Mouse (Mus musculus) adrenal gland (tissue): ENCODE results near the gene Glyr1.

Source experiments
- intact Hi-C: fragments of 180-260 bp; cut with DNase I; formaldehyde crosslinking; loops from one replicate; pipeline ENCODE4 v1.15.1; 2025
- long read RNA-seq, 2 experiments: library from polyadenylated mRNA; unstranded; transcript quantifications; one replicate each; pipeline ENCODE4 v2.0.0; 2020; ENCODE audit warnings: borderline replicate concordance in 1 of 2; ENCODE audit not compliant: insufficient replicate concordance in 1 of 2

The Glyr1 gene
- long read RNA-seq, experiment 1, transcript Glyr1-201 (16 exons, 3,280 nt), result minor isoform, 11 of 68 reads
- long read RNA-seq, experiment 1, transcript Glyr1-202 (16 exons, 3,292 nt), result major isoform, 29 of 68 reads
- long read RNA-seq, experiment 1, partial matches to known transcripts, result 7 of 68 reads
- long read RNA-seq, experiment 1, other reads (novel, unspliced or antisense), result 21 of 68 reads
- long read RNA-seq, experiment 2, transcript Glyr1-202 (16 exons, 3,292 nt), result major isoform, 24 of 49 reads
- long read RNA-seq, experiment 2, partial matches to known transcripts, result 8 of 49 reads
- long read RNA-seq, experiment 2, other reads (novel, unspliced or antisense), result 14 of 49 reads

- intact Hi-C loops, result no loop called here
These were observed at the start of gene Glyr1, which contains the start of gene Ubn1 for GRCm38 (mm10) chr16:5049774-5050234. TSS of gene Glyr1 (minus strand) at chr16:5049863. TSS of gene Ubn1 (plus strand) at chr16:5050057.

DNA sequence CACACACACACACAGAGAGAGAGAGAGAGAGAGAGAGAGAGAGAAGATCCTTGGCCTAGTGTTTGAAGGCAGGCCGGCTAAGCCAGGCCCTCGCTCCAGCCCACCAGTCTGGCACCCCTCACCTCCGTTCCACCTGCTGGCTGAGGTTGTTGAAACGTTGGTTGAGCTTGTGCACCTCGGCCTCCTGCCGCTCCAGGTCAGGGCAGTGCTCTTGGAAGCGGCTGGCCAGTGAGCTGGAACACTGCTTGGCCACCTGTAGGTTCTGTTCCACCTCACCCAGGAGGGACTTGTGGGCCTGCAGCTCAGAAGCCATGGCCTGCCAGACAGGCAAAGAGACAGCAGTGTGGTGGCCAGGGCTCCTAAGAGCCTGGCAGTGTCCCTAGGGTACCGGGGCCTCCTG lies 46.8 kb upstream of the Glyr1 start:
- intact Hi-C loops, result no loop called here

GRCm38 (mm10) chr16:5093285-5093684 lies 43.6 kb upstream of the Glyr1 start:
- intact Hi-C loops, result no loop called here

GRCm38 (mm10) chr16:5089021-5089420 lies 39.4 kb upstream of the Glyr1 start:
- intact Hi-C loops, result no loop called here

DNA sequence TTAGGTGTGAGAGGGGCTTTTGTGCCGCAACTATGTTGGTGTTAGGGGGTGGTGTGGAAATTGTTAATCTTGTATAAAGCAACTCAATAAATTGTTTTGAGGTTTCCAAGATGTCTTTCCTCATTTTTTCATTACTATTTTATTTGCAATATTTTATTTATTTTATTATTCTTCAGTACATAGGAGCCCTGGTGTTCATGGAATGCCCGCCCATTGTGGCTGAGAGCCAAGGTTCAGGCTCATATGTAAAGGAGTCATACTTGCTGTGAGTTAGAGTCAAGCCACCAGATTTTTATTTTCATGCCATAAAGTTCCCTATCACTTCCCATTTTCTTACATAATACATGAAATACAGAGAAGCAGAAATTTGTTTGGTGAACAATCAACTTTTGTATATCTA lies 36.5 kb upstream of the Glyr1 start:
- intact Hi-C loops, result no loop called here

DNA sequence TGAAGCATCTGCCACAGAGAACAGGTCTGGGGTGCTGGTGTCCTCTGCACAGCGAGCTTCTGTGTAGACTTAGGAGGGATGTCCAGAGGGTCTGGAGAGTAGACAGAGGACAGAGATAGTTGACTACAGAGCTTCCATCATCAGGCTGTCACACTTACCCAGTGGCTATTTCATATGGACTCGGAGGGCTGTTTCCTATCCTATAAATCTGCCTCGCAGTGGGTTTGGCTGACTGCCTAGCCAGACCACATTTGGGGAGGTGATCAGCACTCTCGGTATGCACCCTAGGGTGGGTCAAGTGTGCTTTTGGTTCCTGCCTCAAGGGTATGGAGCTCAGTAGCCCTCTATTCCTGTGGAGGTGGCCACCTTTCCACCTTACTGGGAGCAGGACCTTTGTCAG lies 35.5 kb upstream of the Glyr1 start:
- intact Hi-C loops, result no loop called here

DNA sequence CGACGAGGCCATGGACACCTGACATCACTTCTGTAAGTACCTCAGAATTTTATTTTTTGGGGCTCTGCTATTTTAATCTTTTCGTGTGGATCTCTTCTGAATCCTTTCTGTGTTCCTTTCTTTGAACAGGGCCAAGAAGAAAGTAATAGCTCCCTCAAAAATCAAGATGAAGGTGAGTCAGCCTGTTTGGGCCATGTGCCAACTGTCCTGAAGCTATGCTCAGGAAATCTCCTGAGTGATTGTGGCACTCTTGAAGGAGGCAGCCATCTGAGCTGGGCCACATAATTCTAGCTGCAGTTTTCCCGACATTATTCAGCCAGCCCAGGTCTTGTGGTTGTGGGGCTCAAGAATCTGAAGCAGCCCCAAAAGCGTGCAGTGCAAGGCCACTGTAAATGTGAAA lies 24.7 kb upstream of the Glyr1 start:
- intact Hi-C loops, result no loop called here

DNA sequence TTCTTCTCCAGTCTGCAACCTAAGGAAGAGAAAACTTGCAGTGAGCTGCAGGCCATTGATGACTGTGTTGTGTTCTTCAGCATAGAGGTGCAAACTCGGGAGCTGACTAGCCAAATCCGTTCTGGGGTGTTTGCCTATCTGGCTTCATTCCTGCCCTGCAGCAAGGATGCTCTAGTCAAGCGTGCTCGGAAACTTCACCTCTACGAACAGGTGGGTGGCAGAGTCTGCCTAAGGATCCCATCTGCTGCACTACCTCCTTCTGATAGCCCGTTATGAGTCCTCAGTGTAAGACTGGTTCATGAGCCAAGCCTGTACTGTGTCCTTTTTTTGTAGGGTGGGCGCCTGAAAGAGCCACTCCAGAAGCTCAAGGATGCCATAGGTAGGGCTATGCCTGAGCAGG lies 22.3 kb upstream of the Glyr1 start:
- intact Hi-C loops, result no loop called here

- intact Hi-C loops, result no loop called here
These were observed 20.7 kb upstream of the Glyr1 start for GRCm38 (mm10) chr16:5070321-5070720.

DNA sequence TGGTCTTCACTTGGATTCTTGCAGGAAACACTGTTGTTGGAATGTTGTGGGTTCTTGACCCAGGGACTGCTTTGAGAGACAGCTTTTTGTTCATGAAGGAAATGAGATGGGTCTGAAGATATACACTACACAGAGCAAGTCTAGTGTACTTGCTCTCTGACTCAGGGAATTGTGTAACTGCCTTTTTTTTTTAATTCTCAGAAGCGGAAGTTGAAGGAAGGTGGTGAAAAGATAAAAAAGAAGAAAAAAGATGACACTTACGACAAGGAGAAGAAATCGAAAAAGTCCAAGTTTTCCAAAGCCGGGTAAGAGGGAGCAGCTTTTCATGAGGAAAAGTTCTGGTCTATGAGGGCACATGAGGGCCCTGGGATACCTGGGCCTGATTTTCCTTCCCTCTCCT lies 13.8 kb upstream of the Glyr1 start:
- intact Hi-C loops, result loop anchor here (5.0 kb wide), 1 partner anchor 79 kb away; no protein-coding TSS in a partner anchor

DNA sequence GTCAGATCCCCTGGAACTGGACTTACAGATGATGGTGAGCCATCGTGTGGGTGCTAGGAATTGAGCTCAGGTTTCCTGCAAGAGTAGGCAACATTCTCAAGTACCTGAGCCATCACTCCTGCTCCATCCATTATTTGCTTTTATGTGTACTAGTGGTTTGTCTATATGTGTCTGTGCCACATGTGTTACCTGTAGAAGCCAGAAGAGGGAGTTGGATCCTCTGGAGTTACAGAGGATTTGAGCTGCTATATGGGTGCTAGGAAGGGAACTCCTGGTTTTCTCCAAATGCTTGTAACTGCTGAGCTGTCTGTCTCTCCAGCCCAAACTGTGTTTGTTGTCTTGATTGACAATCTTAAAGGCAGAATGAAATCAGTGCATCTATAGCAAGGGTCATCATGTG lies 8.5 kb upstream of the Glyr1 start:
- intact Hi-C loops, result no loop called here

GRCm38 (mm10) chr16:5050251-5051110 lies 818 bp upstream of the Glyr1 start:
- intact Hi-C loops, result no loop called here

GRCm38 (mm10) chr16:5049182-5049773 lies 385 bp downstream of the Glyr1 start:
- intact Hi-C loops, result no loop called here

DNA sequence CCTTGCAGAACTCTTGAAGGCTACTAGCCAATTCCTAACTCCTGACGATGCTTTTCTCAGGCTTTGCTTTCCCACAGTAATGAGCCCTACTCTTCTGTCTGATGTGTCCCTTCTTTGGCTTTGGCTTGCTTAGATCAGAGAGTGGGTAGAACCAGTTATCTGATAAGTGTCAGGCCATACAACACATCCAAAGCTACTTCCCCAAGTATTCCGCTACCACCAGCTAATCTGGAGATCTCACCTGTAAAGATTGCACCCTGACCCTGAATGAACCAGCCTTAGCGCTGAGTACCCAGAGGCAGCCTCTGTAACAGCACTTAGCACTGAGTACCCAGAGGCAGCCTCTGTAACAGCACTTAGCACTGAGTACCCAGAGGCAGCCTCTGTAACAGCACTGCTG lies 4.3 kb downstream of the Glyr1 start:
- intact Hi-C loops, result no loop called here

DNA sequence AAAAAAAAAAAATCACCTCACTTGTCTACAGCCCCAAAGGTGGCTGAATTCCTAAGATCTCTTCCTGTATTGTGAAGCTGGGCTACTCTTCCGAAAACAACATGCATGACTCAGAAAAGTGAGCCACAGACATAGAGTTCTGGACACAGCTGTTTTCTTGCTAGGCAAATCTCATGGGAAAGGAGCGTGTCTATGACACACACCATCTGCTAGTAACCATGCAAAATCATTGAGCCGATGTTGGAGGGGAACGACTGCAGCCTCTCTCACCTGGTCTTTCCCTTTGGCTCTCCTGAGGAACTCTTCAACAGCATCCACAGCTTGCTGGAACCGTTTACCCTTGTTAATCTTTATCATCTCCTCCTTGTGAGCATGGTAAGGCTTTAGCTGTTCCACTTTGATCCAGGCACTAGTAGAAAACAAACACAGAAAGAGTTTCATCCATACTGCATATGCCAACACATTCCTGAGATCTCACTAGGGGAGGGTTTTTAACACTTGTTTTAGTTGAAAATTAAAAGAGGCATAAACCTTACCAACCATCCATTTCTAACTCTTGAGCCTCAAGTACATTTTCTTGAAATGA lies 12.9 kb downstream of the Glyr1 start:
- intact Hi-C loops, result no loop called here

- intact Hi-C loops, result no loop called here
These were observed 14.1 kb downstream of the Glyr1 start for GRCm38 (mm10) chr16:5035591-5035990.

- intact Hi-C loops, result no loop called here
These were observed 19.8 kb downstream of the Glyr1 start for GRCm38 (mm10) chr16:5029847-5030246.

DNA sequence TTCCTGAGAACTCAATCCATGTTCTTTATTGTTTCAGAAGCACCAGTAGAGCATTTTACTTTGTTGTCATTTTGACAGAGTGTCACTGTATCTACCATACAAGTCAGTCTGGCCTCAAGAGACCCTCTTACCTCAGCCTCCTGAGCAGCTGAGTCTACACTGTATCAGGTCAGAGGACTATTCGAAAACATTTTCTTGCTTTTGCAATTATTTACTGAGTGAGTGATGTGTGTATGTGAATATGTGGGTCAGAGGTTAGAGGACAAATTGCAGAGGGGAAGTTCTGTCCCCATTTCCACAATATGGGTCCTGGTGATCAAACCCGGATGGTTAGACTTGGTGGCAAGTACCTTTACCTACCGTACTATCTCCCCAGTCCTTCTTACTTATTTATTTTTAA lies 25.6 kb downstream of the Glyr1 start:
- intact Hi-C loops, result no loop called here

- intact Hi-C loops, result no loop called here
These were observed 35.1 kb downstream of the Glyr1 start for GRCm38 (mm10) chr16:5014578-5014977.

- intact Hi-C loops, result no loop called here
These were observed 36.4 kb downstream of the Glyr1 start, which contains the start of gene Rogdi for GRCm38 (mm10) chr16:5013054-5013838. TSS of gene Rogdi (minus strand) at chr16:5013553.
